Mouse (Mus musculus) kidney, postnatal 10 days (tissue): ENCODE data around the gene Zbtb11.
"Not testable (repeated sequence)": the region's sequence is repeated elsewhere in the genome, so short reads cannot be mapped to it uniquely, and the experiment has no call there.

Experiments used
- DNase-seq: peaks from one replicate; pipeline ENCODE4 v3.0.0; 2021; ENCODE audit warnings: mixed read lengths

Zbtb11 gene

GRCm38 (mm10) chr16:56048038-56048437 lies 74.4 kb downstream of the Zbtb11 start, which contains the start of gene Senp7:
Gene Senp7, plus strand, starts transcription at chr16:56048338.
- not testable (repeated sequence) for DNase-seq

GRCm38 (mm10) chr16:56055911-56056310 lies 82.2 kb downstream of the Zbtb11 start:
- no peak for DNase-seq

GRCm38 (mm10) chr16:56056944-56057590 lies 83.4 kb downstream of the Zbtb11 start:
- no peak for DNase-seq

- no peak for DNase-seq
These were observed 84.5 kb downstream of the Zbtb11 start for GRCm38 (mm10) chr16:56058151-56058550.
